Mouse (Mus musculus) spleen, adult 2 months (tissue): ENCODE data around the gene Klhl8.

Source experiments
- CTCF ChIP-seq: fragments of 200-500 bp; IDR thresholded peaks from 2 replicates; pipeline ENCODE4 v1.5.1; 2011; ENCODE audit warnings: mild to moderate bottlenecking, inconsistent platforms; ENCODE audit not compliant: insufficient read depth, insufficient read length, insufficient replicate concordance; ENCODE audit errors: extremely low read depth
- POLR2A ChIP-seq: fragments of 200-500 bp; IDR thresholded peaks from 2 replicates; pipeline ENCODE4 v1.6.1; 2011; ENCODE audit warnings: low read depth, low read length, inconsistent platforms

DNA sequence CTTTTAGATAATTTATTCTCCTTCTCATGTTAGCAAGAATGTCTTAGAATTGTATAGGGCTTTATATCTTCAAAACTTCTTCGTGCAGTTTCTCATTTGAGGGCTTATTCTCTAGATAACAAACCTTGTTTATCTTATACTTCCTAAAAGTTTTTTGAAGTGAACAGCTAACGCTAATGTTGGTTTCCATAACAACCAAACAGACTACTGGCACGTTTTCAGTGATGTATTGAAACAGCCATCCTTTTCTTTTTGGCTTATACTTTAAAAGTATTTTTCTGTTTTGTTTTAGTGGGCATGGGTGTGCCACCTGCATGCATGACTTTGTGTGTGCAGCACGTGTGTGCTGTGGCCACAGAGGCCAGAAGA is 95.8 kb downstream of the Klhl8 start:
- TF ChIP-seq POLR2A = no peak
- TF ChIP-seq CTCF = no peak
